Mouse (Mus musculus) intestine, postnatal 0 days (tissue): ENCODE results near the gene Olfr235. TPM values are rescaled to one million over a fixed set of nuclear protein-coding genes. Genes with fewer than 3 reads are reported as not detected.
"Not testable (repeated sequence)": the region's sequence is repeated elsewhere in the genome, so short reads cannot be mapped to it uniquely, and the experiment has no call there.

ENCODE experiments used
- ATAC-seq: fragments of 200-750 bp; cut with Nextera tagmentation; 2 replicates; pipeline ENCODE4 v1.8.0; 2017; ENCODE audit warnings: mild to moderate bottlenecking, moderate TSS enrichment, moderate library complexity
- H3K27ac ChIP-seq: fragments of 300-500 bp; sonication (generic); 2 replicates; pipeline ENCODE4 v1.5.1; 2014; ENCODE audit warnings: mild to moderate bottlenecking, low read depth, low read length, moderate library complexity
- H3K27me3 ChIP-seq: fragments of 300-500 bp; sonication (generic); replicated peaks from 2 replicates; pipeline ENCODE4 v1.6.1; 2014; ENCODE audit warnings: low read length, mixed read lengths; ENCODE audit not compliant: control insufficient read depth, insufficient read depth
- H3K36me3 ChIP-seq: fragments of 300-500 bp; sonication (generic); 2 replicates; pipeline ENCODE4 v1.6.1; 2014; ENCODE audit warnings: mild to moderate bottlenecking, moderate library complexity; ENCODE audit not compliant: control insufficient read depth, insufficient read depth
- H3K4me1 ChIP-seq: fragments of 300-500 bp; sonication (generic); replicated peaks from 2 replicates; pipeline ENCODE4 v1.6.1; 2014; ENCODE audit warnings: antibody characterized with exemption, low read length, mixed read lengths; ENCODE audit not compliant: control insufficient read depth, insufficient read depth
- H3K4me2 ChIP-seq: fragments of 300-500 bp; sonication (generic); replicated peaks from 2 replicates; pipeline ENCODE4 v1.6.1; 2014; ENCODE audit warnings: low read depth, mild to moderate bottlenecking, moderate library complexity
- H3K4me3 ChIP-seq: fragments of 300-500 bp; sonication (generic); 2 replicates; pipeline ENCODE4 v1.5.1; 2014; ENCODE audit warnings: low read depth, low read length
- H3K9ac ChIP-seq: fragments of 300-500 bp; sonication (generic); 2 replicates; pipeline ENCODE4 v1.6.1; 2014; ENCODE audit warnings: mild to moderate bottlenecking, low read depth, low read length
- H3K9me3 ChIP-seq: fragments of 300-500 bp; sonication (generic); 2 replicates; pipeline ENCODE4 v1.6.1; 2016; ENCODE audit warnings: mixed run types; ENCODE audit not compliant: control insufficient read depth
- CTCF ChIP-seq: sonication (generic); IDR thresholded peaks from 2 replicates; pipeline ENCODE4 v1.5.1; 2016; ENCODE audit warnings: low read depth, mild to moderate bottlenecking, control low read depth, antibody characterized with exemption, moderate library complexity
- WGBS: fragments of 180-500 bp; shearing (Covaris S2); extraction: QIAGEN DNeasy Blood & Tissue Kit; methylation state at CpG from one replicate; pipeline ENCODE4 v1.1.7; 2014; 5-methylcytosine and 5-hydroxymethylcytosine counted together
- polyA plus RNA-seq: library from polyadenylated mRNA; unstranded; fragments of >200 nt; fragmentation: Nextera tagmentation; extraction: Ambion mirVana; gene quantifications from 2 replicates; pipeline ENCODE4 v1.2.1, GENCODE M21; 2015

Olfr235 gene
- polyA plus RNA-seq: not detected in 2 replicates

GRCm38 (mm10) chr19:12260732-12261131 is at the start of gene Olfr235:
Gene Olfr235 (plus strand): TSS chr19:12261032.
- no peak for ATAC-seq
- Histone ChIP-seq H3K36me3 (no peaks in the 10 kb centered on the region), H3K9me3 (no peaks in the 10 kb centered on the region), H3K4me3 (no peak within 1 kb of the TSS), H3K27me3 (no peaks in the 10 kb centered on the region), H3K9ac (no peak within 1 kb of the TSS), H3K4me1 (no peaks in the 10 kb centered on the region), H3K27ac (no peak within 1 kb of the TSS), H3K4me2 (no peak within 1 kb of the TSS)
- WGBS: 51% methylated on average over 1 of the region's 1 CpGs
- TF ChIP-seq CTCF: no peak

- H3K4me3 ChIP-seq, H3K36me3 ChIP-seq, H3K27me3 ChIP-seq, H3K27ac ChIP-seq, H3K9me3 ChIP-seq, H3K4me1 ChIP-seq, H3K9ac ChIP-seq, ATAC-seq, H3K4me2 ChIP-seq: not testable (repeated sequence)
Measured at GRCm38 (mm10) chr19:12232496-12232895, 28.3 kb upstream of the Olfr235 start, which contains the start of gene Olfr1432. Gene Olfr1432 (minus strand): TSS chr19:12232596.

- ATAC-seq: no peak
- no peak within 1 kb of the TSS for H3K27ac ChIP-seq
- no peaks in the 10 kb centered on the region for H3K9me3 ChIP-seq
- H3K36me3 ChIP-seq: no peaks in the 10 kb centered on the region
- H3K4me2 ChIP-seq: no peak within 1 kb of the TSS
- H3K9ac ChIP-seq: no peak within 1 kb of the TSS
- no peaks in the 10 kb centered on the region for H3K27me3 ChIP-seq
- no peak within 1 kb of the TSS for H3K4me3 ChIP-seq
- no peaks in the 10 kb centered on the region for H3K4me1 ChIP-seq
- no peak for TF ChIP-seq CTCF
- WGBS: 82% methylated on average over 1 of the region's 1 CpGs
Measured at GRCm38 (mm10) chr19:12241559-12241958, 19.3 kb upstream of the Olfr235 start, which contains the start of gene Olfr262. Gene Olfr262 (minus strand): TSS chr19:12241659.

GRCm38 (mm10) chr19:12279554-12279953 is 18.7 kb downstream of the Olfr235 start, which contains the start of gene Olfr1434:
Gene Olfr1434 (plus strand): TSS chr19:12279854.
- H3K27me3 ChIP-seq: no peaks in the 10 kb centered on the region
- H3K4me1 ChIP-seq: no peaks in the 10 kb centered on the region
- H3K4me2 ChIP-seq: no peak within 1 kb of the TSS
- 68% methylated on average over 2 of the region's 2 CpGs for WGBS
- TF ChIP-seq CTCF: no peak
- H3K4me3 ChIP-seq: no peak within 1 kb of the TSS
- no peaks in the 10 kb centered on the region for H3K9me3 ChIP-seq
- no peak within 1 kb of the TSS for H3K27ac ChIP-seq
- ATAC-seq: no peak
- H3K9ac ChIP-seq: no peak within 1 kb of the TSS
- no peaks in the 10 kb centered on the region for H3K36me3 ChIP-seq

- no peak overlapping the region for H3K9ac ChIP-seq
- no peak overlapping the region for H3K4me3 ChIP-seq
- no peaks in the 10 kb centered on the region for H3K9me3 ChIP-seq
- no peak for ATAC-seq
- TF ChIP-seq CTCF: no peak
- H3K27me3 ChIP-seq: no peaks in the 10 kb centered on the region
- no peaks in the 10 kb centered on the region for H3K36me3 ChIP-seq
- no peak overlapping the region for H3K4me2 ChIP-seq
- H3K27ac ChIP-seq: no peak overlapping the region
- no peaks in the 10 kb centered on the region for H3K4me1 ChIP-seq
Measured at GRCm38 (mm10) chr19:12292979-12293378, 32.1 kb downstream of the Olfr235 start.

- not testable (repeated sequence) for H3K4me3 ChIP-seq, H3K9me3 ChIP-seq, H3K36me3 ChIP-seq, H3K27me3 ChIP-seq, H3K4me2 ChIP-seq, ATAC-seq, H3K4me1 ChIP-seq, H3K9ac ChIP-seq, H3K27ac ChIP-seq
- 79% methylated on average over 1 of the region's 1 CpGs for WGBS
Measured at GRCm38 (mm10) chr19:12299030-12299429, 38.2 kb downstream of the Olfr235 start, which contains the start of gene Olfr1436. Gene Olfr1436 (minus strand): TSS chr19:12299130.

Other genes starting within 250 kb of the Olfr235 start
- gene Olfr1423, start 219.7 kb upstream of the Olfr235 start, polyA plus RNA-seq: not detected in 2 replicates
- gene Olfr1424, start 198.3 kb upstream of the Olfr235 start, polyA plus RNA-seq: not detected in 2 replicates
- not detected in 2 replicates for gene Olfr1425, start 183.3 kb upstream of the Olfr235 start, polyA plus RNA-seq
- not detected in 2 replicates for gene Olfr1426, start 169.0 kb upstream of the Olfr235 start, polyA plus RNA-seq
- gene Olfr1427, start 157.7 kb upstream of the Olfr235 start, polyA plus RNA-seq: not detected in 2 replicates
- gene Olfr1428, start 145.1 kb upstream of the Olfr235 start, polyA plus RNA-seq: not detected in 2 replicates
- gene Olfr76, start 137.8 kb upstream of the Olfr235 start, polyA plus RNA-seq: not detected in 2 replicates
- 0.05 TPM in 1 of 2 replicates, not detected in the other for gene Olfr1555-ps1, start 90.9 kb upstream of the Olfr235 start, polyA plus RNA-seq
- not detected in 2 replicates for gene Olfr1431, start 60.4 kb upstream of the Olfr235 start, polyA plus RNA-seq
- gene Olfr1432, start 28.4 kb upstream of the Olfr235 start, polyA plus RNA-seq: not detected in 2 replicates
- not detected in 2 replicates for gene Olfr262, start 19.4 kb upstream of the Olfr235 start, polyA plus RNA-seq
- not detected in 2 replicates for gene Olfr1434, start 18.8 kb downstream of the Olfr235 start, polyA plus RNA-seq
- not detected in 2 replicates for gene Olfr1436, start 38.1 kb downstream of the Olfr235 start, polyA plus RNA-seq
- not detected in 2 replicates for gene Olfr1437, start 64.1 kb downstream of the Olfr235 start, polyA plus RNA-seq
- not detected in 2 replicates for gene Olfr1438-ps1, start 74.9 kb downstream of the Olfr235 start, polyA plus RNA-seq
- not detected in 2 replicates for gene Olfr1440, start 126.2 kb downstream of the Olfr235 start, polyA plus RNA-seq
- not detected in 2 replicates for gene Olfr1441, start 156.4 kb downstream of the Olfr235 start, polyA plus RNA-seq
- not detected in 2 replicates for gene Pfpl, start 166.9 kb downstream of the Olfr235 start, polyA plus RNA-seq
- 2.2 and 2.7 TPM in 2 replicates for gene Mpeg1, start 199.7 kb downstream of the Olfr235 start, polyA plus RNA-seq
- gene Dtx4, start 240.4 kb downstream of the Olfr235 start, polyA plus RNA-seq: 4.9 and 5.5 TPM in 2 replicates